Mouse (Mus musculus) kidney, adult 2 months (tissue): ENCODE measurements around the gene Coq6.

ENCODE experiments used
- CTCF ChIP-seq: fragments of 200-500 bp; conservative IDR thresholded peaks from 2 replicates; pipeline ENCODE4 v1.5.1; 2011; ENCODE audit warnings: low read depth, mild to moderate bottlenecking, control low read depth, low read length, moderate library complexity, mixed read lengths; ENCODE audit not compliant: insufficient read depth, insufficient read length
- POLR2A ChIP-seq: fragments of 200-500 bp; IDR thresholded peaks from one replicate; pipeline ENCODE4 v1.6.1; 2011; ENCODE audit warnings: low read depth, low read length, control low read depth

- TF ChIP-seq CTCF (no peak), POLR2A (no peak)
Measured at GRCm38 (mm10) chr12:84399663-84400062, 38.2 kb downstream of the Coq6 start.
